Mouse (Mus musculus) activated CD4-positive, CD25-positive, alpha-beta regulatory T cell, adult 4 months (primary cell): Measurements from ENCODE around the gene BC048679. TPM values are rescaled to one million over a fixed set of nuclear protein-coding genes. Genes with fewer than 3 reads are reported as not detected.

Experiments used
- ATAC-seq: one replicate; pipeline ENCODE4 v1.8.0; 2017
- polyA plus RNA-seq, 2 experiments: library from polyadenylated mRNA; unstranded; fragments of 100-300 nt; shearing (Covaris generic); gene quantifications; one replicate each; pipeline ENCODE4 v1.2.1; 2017

The BC048679 gene
- polyA plus RNA-seq, 2 experiments from 2014 or later = not detected

DNA sequence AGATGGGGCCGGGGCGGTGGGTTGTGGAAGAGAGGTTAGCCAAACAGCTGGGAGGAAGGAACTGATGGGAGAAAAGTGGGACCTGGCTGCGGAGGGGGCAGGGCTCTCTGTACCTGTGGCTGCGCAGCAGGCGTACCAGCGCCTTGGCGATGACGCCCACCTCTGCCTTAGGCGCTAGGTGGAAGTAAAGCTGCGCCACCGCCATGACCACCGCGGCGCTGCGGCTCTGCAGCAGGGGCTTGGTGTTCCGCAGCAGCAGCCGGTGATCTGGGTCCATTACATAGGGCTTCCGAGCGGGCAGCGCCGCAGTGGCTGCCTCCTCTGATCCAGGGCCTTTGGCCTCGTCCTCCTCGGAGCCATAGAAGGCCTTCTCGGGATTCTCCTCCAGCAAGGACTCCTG lies 21.2 kb downstream of the BC048679 start:
- no peak for ATAC-seq

- no peak for ATAC-seq
Measured at GRCm38 (mm10) chr7:81475221-81475620, 22.9 kb downstream of the BC048679 start.

DNA sequence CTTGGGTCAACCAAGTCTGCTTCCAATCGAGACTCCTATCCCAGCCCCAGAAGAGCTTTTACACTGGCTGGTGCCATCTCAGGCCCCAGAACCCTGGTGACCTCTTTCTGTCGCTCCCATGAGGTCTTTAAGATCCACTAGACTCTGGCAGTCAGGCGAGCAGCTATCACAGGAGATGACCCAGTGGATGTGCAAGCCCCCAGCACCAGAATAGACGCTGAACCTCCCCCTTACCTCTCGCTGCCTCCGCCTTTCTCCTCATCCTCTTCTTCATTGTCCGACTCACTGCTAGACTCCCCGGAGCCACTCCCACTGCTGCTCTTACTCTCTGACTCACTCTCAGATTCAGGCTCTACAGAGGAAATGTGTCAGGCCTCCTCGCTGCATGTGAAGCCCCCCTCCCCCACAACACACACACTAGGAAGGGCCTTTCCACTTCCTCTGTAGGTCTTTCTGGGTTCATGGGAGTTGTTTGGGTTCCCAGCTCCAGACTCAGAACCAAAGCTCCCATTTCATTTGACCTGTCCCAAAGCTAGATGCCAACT lies 33.1 kb downstream of the BC048679 start:
- ATAC-seq = no peak

GRCm38 (mm10) chr7:81464116-81464515 lies 34.0 kb downstream of the BC048679 start:
- ATAC-seq = no peak

- ATAC-seq = no peak
Measured at GRCm38 (mm10) chr7:81462815-81463214, 35.3 kb downstream of the BC048679 start.

DNA sequence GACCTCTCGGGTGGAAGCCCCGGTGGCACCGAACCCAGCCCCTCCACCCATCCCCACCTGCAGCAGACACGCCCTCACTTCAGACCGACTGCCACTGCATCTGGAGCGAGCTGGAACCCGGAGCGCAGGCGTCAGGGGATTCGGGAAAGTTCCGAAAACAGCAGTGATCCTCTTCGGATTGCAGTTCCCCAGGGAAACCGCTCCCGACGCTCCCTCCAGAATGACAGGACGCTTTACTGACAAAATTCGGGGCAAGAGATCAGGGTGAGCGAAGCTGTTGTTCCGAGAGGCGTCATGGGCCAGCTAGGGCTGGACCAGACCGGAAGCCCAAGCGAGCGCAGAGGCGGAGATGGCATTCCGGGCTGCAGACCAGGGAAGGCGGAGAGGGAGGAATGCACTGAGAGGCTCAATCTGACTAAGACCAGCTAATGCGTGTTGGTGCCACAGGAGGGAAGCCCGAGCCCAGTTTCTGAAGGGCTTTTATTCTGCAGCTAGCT lies 42.9 kb downstream of the BC048679 start, which contains the start of gene Cpeb1:
Cpeb1 (minus strand) TSS at position 311 of the 497 bp plus-strand sequence.
- no peak for ATAC-seq

GRCm38 (mm10) chr7:81454331-81455039 lies 43.6 kb downstream of the BC048679 start:
- no peak for ATAC-seq

DNA sequence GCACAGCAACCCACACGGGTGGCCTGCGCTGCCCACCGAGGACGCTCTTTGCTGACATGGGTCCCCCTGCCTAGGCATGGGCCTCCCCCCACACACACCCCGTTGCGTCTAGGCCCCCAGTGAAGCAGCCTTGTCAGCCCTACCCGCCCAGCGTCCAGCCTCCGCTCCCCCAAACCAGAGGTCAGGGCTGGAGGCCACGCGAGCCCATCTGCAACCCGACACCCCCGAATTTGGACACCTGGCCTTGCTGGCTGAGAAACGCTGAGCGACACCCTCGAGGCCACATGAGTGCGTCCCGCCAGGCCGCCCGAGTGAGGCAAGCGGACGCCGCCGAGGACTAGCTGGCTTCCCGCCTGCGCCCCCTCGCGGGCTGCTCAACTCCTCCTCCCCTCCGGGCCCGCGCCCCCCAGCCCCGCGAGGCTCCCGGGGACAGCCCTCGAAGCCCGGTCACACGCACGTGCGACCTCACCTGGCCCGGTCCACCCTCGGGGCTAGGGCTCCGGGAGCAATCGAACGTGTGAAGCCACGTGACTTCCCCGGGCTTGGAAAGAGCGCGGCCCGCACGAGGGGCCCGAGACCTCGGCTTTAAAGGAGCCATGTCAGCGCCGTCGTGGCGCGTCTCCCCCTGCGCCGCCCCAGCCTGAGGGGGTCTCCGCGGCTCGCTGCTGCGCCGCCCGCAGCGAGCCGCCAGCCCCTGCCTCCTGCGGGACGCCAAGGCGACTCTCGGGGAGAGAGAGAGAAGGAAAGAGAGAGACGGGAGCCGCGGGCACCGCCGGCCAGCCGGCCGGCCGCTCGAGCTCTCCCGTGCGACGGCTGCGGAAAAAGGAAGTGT lies 44.4 kb downstream of the BC048679 start:
- no peak for ATAC-seq

DNA sequence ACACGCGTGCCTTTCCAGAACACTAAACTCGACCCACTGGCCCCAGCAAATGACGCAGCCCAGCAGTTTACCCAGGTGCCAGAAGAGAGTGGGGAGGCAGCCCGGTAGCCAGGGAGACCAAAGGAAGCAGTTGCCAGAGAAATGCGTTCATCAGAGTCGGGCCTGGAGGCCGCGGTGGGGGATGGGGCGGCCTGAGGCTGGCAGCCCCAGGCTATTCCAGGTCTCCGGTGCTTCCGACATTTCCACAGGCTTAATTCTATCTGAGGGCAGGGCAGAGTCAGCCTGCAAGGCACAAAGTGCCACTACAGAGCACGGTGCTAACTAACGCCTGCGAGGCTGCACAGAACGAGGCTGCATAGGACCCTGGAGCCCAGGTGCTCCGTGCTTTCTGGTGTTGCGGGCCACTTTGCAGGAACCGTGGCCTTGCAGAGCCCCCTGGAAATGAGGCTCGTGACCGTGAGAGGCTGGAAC lies 45.1 kb downstream of the BC048679 start:
- no peak for ATAC-seq

Other genes starting within 250 kb of the BC048679 start
- 1,000 to 10,000 TPM; 1,375 to 1,389 TPM for gene Rps17, start 153.0 kb downstream of the BC048679 start, polyA plus RNA-seq
- not detected for gene Cpeb1, start 42.8 kb downstream of the BC048679 start, polyA plus RNA-seq
- gene Ap3b2, start 4.4 kb downstream of the BC048679 start, polyA plus RNA-seq = not detected
- 1 to 10 TPM; 5.0 to 5.1 TPM for gene Fsd2, start 68.7 kb upstream of the BC048679 start, polyA plus RNA-seq
- gene Whamm, start 73.0 kb upstream of the BC048679 start, polyA plus RNA-seq = 1 to 10 TPM; 4.1 to 4.4 TPM
- under 1 TPM in 1 of 2 experiments, not detected in 1; 0.41 TPM for gene Homer2, start 209.2 kb upstream of the BC048679 start, polyA plus RNA-seq